Mouse (Mus musculus): Measurements from ENCODE around the gene Hoxa11.

The Hoxa11 gene

GRCm38 (mm10) chr6:52230516-52231165, 15.0 kb downstream of the Hoxa11 start, which contains the start of gene Hoxa9:
Gene Hoxa9, minus strand, starts transcription at chr6:52231089.
- DNase-seq: no peak

- no peak for DNase-seq
Observed at GRCm38 (mm10) chr6:52229558-52230416, 15.8 kb downstream of the Hoxa11 start.

GRCm38 (mm10) chr6:52228475-52229465, 16.8 kb downstream of the Hoxa11 start:
- no peak for DNase-seq

DNA sequence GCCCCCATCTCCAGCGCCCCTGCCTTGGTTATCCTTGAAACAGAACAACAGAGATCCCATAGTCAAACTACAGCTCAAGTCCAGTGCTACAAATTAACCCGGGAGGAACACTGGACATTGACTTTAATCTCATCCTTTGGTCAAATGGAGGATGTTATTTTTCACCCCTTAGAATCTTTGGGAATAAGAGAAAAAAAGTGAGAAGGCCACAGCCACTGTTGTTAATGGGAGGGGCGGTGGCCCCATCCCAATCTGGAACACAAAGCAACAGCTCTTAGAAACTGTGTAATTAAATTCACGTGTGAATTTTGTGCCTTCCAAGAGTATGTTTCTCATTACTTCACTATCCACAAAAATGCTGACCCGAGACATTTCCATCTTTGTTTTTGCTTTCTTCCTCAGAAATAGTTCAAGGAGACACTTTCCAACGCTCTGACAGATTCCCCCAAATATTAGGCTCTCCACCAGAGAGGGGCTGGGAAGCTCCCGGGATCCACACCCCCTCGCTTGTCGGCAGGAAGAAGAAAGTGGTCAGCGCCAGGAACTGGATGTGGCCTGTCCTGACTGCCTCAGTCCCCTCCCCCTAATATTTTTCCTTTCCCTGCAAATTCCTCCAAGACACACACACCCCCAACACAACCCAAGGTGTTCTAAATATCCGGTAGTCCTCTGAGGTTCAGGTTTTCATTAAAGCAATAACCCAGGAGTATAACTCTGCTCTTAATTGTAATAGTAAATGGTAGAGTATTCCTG, 18.0 kb downstream of the Hoxa11 start:
- no peak for DNase-seq

DNA sequence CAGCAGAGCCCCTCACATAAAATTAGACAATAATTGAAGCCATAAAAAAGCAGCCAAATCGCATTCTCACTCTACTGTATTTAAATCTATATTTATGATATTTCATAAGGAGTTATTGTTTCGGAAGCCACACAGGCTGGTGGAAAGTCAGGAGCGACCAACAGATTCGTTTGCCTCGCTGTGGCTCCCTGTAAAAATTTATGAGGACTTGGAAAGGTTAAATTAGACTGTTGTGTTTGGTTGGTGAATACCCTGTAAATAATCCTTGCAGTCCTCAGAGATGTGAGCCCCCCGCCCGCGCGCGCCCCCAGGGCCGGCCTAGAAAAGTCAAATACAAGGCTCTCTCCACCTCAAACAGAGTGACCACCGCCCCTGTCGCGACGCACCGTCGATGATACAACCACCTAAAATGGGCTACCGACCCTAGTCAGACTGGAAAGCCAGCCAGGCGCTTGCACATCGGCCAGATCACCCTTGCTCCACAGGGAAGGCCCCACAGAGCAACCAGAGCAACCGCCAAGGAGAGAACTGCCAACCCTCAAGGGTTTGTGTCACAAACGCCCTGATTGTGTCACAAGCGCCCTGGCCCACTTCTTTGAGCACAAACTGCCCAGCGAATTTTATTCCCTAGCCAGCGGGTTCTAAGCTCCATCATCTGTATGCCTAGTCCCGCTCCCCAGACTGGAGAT, 18.9 kb downstream of the Hoxa11 start:
- no peak for DNase-seq

GRCm38 (mm10) chr6:52225612-52226568, 19.7 kb downstream of the Hoxa11 start:
- DNase-seq: no peak

- DNase-seq: no peak
Observed at GRCm38 (mm10) chr6:52224895-52225611, 20.6 kb downstream of the Hoxa11 start.

DNA sequence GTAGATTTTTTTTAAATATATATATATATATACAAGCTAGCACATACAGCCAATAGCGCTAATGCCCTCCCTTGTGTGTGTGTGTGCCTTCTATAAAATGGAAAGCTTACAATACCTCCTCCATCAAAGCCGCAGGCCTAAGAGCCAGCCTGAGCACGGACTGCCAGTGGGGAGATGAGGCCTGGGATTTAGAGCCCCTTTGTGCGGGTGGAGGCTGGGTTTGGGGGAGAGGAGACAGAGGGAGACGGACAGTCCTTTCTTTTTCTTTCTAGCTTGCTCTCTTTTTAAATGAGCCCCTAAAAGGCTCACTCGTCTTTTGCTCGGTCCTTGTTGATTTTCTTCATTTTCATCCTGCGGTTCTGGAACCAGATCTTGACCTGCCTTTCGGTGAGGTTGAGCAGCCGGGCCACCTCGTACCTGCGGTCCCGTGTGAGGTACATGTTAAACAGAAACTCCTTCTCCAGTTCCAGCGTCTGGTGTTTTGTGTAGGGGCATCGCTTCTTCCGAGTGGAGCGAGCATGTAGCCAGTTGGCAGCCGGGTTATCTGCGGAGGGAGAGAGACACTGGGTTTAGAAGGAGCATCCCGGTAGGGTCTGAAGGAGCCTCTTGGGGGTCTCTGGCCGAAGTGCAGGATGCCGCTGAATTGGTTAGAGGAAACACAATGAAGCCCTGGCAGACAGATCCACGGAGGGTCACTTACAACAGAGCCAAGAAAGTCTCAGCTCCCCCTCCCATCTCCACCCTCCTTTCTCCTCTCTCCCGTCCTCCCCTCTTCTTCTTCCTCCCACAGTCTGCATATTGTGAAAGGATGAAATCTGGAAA, 21.5 kb downstream of the Hoxa11 start:
- DNase-seq: no peak

DNA sequence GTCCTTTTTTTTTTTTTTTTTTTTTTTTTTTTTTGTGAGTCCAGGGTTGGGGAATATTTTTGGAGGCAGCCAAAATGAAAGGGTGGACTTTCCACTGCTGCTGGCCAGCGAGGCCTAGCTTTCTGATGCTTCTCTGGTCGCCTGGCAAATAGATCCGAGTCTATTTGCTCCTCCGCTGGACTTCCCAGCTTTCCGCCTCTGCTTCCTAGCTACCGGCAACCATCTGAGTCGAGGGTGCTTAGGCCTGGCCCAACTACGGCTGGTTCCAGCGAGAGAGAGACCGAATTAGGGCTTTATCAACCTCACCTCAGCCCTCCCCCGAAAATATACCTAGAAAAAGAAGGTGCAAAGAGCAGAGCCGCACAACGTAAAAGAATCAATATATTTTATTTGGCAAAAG, 22.9 kb downstream of the Hoxa11 start:
- DNase-seq: no peak

DNA sequence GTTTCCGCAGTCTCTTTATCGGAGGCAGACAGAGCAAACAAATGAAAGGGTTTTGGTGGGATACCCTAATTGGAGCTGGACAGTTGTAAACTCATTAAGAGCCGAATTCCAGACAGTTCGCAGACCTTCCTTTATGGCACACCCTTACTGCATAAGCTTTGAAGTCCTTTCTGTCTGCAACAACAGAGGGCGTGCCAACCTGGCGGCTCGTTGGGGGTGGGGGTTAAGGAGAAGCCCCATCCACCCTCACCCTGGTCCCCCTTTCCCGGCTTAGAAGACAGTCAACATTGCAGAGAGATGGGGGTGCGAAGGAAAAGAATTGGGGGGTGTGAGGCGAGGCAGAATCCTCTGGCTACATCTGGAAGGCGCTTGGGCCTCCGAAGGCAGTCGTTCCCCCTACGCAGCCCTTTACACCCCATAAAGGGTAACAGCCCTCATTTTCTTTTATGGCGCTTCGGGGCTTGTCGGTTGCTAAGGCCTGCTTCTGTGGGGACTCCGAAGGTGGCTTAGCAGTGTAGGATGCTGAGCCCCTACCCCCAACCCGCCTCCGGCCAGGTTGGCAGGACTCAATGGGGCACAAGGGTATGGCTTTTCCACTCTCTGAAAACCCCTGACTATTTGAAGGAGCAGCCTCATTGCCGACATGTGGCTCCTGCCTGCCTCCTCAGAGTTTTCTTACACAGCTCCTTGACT, 23.5 kb downstream of the Hoxa11 start:
- no peak for DNase-seq

- DNase-seq: peak; percentile 76
Observed at GRCm38 (mm10) chr6:52221337-52221992, 24.1 kb downstream of the Hoxa11 start, which contains the start of gene Hoxa7. Gene Hoxa7, minus strand, starts transcription at chr6:52221854.

GRCm38 (mm10) chr6:52220865-52221310, 24.7 kb downstream of the Hoxa11 start:
- no peak for DNase-seq

DNA sequence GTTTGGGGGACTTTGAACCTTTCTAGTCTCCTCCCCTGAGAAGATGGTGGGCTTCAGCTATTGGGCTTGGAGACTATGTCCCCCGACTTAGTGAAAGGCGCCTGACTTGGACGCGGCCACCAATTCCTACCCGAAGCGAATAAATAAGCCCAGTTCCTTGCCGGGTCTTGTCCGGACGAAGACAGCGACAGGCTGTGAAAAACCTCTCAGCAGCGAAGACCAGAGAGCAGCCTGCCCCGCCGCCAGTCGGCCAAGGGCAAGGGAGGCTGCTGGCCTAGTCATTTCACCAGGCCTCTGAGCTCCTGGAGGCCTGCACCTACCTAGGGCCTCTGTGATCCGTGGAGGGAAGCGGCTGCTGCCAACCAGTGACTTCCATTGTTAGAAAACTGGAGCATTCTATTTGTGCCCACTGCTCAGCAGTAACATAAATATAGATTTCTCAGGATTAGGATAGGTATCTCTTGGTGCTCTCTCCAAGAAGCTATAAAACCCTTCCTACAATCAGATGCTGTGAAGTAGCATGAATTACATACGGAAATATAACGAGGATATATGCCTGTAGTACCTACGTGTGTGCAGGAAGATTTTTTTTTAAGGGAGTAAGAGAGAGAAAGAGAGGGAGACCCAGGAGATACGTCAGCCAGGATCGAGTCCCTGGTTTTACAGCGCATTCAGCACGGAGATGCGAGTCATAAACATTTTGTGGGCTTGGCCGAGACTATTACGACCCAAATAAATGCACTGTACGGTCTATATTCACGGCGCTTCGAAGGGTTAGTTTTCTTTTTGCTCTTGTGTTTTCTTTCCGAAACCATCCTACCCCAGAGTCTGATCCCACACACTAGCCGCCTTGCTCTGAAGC, 25.4 kb downstream of the Hoxa11 start:
- DNase-seq: no peak

DNA sequence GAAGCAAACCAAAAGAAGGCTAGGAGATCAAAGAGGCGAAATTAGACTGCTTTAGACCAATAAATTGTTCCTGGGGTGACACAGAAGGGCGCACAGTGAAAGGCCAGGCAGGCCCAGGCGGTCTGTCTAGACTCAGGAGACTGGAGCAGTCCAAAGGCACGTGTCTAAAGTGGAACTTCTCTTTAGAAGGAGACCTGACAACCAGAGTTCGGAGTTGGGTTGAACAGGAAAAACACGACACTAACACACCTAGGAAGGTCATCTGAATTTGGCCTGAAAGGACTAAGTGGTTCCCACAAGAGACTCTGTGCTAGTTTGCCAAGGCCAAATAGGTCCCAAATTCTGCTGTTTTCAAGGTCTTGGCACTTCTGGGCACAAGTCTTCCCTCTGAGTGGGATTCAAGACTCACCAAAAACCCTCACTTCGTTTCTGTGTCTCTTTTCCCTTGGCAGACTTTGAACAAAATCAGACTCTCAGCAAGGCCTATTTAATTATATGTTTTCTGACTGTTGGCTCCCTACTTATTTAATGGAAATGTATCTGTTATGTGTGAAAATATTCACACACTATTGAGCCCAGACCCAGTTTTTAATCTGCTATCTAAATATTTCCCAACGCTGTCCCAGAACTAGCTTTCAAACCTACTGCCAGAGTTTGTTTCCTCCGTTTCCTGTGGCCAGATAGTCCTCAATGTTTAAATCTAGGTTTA, 26.2 kb downstream of the Hoxa11 start:
- no peak for DNase-seq

- DNase-seq: no peak
Observed at GRCm38 (mm10) chr6:52218643-52219215, 26.9 kb downstream of the Hoxa11 start.

Measured in right cerebral cortex, postnatal 14 days (tissue).